Mouse (Mus musculus): ENCODE results near the gene Raver2. TPM values are rescaled to one million over a fixed set of nuclear protein-coding genes. Genes with fewer than 3 reads are reported as not detected.
A peak's percentile ranks its signal among the peaks of the same experiment; 100 is the strongest.

Raver2 gene
- polyA plus RNA-seq, 1 experiment from 2014 or later, result 6.2 TPM

- H3K27me3 ChIP-seq (ENCODE audit: control insufficient read depth, insufficient read depth, low read length), result no peaks in the 10 kb centered on the region
- no peaks in the 10 kb centered on the region for H3K9me3 ChIP-seq (ENCODE audit: control insufficient read depth, low read length)
- WGBS, result 97% methylated on average over 1 of the region's 1 CpGs
- no peak for DNase-seq (ENCODE audit: low spot score)
- no peak overlapping the region for H3K9ac ChIP-seq
- no peak for ATAC-seq (ENCODE audit: low FRiP score)
- no peak overlapping the region for H3K4me2 ChIP-seq (replicated peaks)
- H3K4me3 ChIP-seq (replicated peaks; ENCODE audit: low read length), result no peak overlapping the region
- no peaks in the 10 kb centered on the region for H3K4me1 ChIP-seq (replicated peaks; ENCODE audit: control insufficient read depth, insufficient read depth, low read length)
- no peak overlapping the region for H3K27ac ChIP-seq
- H3K36me3 ChIP-seq (replicated peaks; ENCODE audit: control insufficient read depth, insufficient read depth), result peaks cover 54% of the 10 kb centered on the region
Observed at GRCm38 (mm10) chr4:101160821-101161220, 92.0 kb downstream of the Raver2 start.

DNA sequence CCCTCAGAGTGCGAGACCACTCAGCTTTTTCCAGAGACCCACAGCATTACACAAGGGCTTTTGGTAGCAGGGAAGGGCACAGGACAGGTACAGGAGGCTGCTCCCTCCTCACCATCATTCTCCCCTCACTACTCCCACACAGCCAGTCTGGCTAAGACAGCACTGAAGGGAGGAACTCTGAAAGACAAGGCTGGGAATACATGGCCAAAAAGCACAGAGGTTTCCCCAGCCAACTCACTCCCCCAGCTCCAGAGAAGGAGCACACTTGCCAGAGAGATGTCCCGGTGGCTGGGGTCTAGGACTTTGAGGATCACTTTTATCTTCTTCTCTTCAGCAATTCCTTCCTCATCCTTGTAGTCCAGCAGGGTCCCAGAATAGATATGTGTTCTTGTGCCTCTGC lies 95.4 kb downstream of the Raver2 start:
- Histone ChIP-seq H3K27me3 (ENCODE audit: control insufficient read depth, insufficient read depth, low read length) (no peaks in the 10 kb centered on the region), H3K4me3 (replicated peaks; ENCODE audit: low read length) (no peak overlapping the region), H3K36me3 (replicated peaks; ENCODE audit: control insufficient read depth, insufficient read depth) (peaks cover 30% of the 10 kb centered on the region), H3K9me3 (ENCODE audit: control insufficient read depth, low read length) (no peaks in the 10 kb centered on the region), H3K4me2 (replicated peaks) (no peak overlapping the region), H3K27ac (no peak overlapping the region), H3K4me1 (replicated peaks; ENCODE audit: control insufficient read depth, insufficient read depth, low read length) (no peaks in the 10 kb centered on the region), H3K9ac (no peak overlapping the region)
- ATAC-seq (ENCODE audit: low FRiP score), result no peak
- WGBS, result 100% methylated on average over 2 of the region's 2 CpGs
- DNase-seq (ENCODE audit: low spot score), result no peak

- Histone ChIP-seq H3K4me2 (replicated peaks) (no peak overlapping the region), H3K27ac (no peak overlapping the region), H3K9ac (no peak overlapping the region), H3K4me1 (replicated peaks; ENCODE audit: control insufficient read depth, insufficient read depth, low read length) (no peaks in the 10 kb centered on the region), H3K36me3 (replicated peaks; ENCODE audit: control insufficient read depth, insufficient read depth) (peaks cover 25% of the 10 kb centered on the region), H3K4me3 (replicated peaks; ENCODE audit: low read length) (no peak overlapping the region), H3K9me3 (ENCODE audit: control insufficient read depth, low read length) (no peaks in the 10 kb centered on the region), H3K27me3 (ENCODE audit: control insufficient read depth, insufficient read depth, low read length) (no peaks in the 10 kb centered on the region)
- no peak for ATAC-seq (ENCODE audit: low FRiP score)
- WGBS, result 91% methylated on average over 2 of the region's 2 CpGs
- DNase-seq (ENCODE audit: low spot score), result no peak
Observed at GRCm38 (mm10) chr4:101164673-101165072, 95.9 kb downstream of the Raver2 start.

GRCm38 (mm10) chr4:101165776-101166175 lies 97.0 kb downstream of the Raver2 start:
- no peaks in the 10 kb centered on the region for H3K4me1 ChIP-seq (replicated peaks; ENCODE audit: control insufficient read depth, insufficient read depth, low read length)
- DNase-seq (ENCODE audit: low spot score) (no peak), ATAC-seq (ENCODE audit: low FRiP score) (no peak)
- peaks cover 26% of the 10 kb centered on the region for H3K36me3 ChIP-seq (replicated peaks; ENCODE audit: control insufficient read depth, insufficient read depth)
- H3K27ac ChIP-seq, result no peak overlapping the region
- no peak overlapping the region for H3K4me3 ChIP-seq (replicated peaks; ENCODE audit: low read length)
- 88% methylated on average over 4 of the region's 4 CpGs for WGBS
- H3K4me2 ChIP-seq (replicated peaks), result no peak overlapping the region
- no peaks in the 10 kb centered on the region for H3K9me3 ChIP-seq (ENCODE audit: control insufficient read depth, low read length)
- H3K9ac ChIP-seq, result no peak overlapping the region
- no peaks in the 10 kb centered on the region for H3K27me3 ChIP-seq (ENCODE audit: control insufficient read depth, insufficient read depth, low read length)

- DNase-seq (ENCODE audit: low spot score) (no peak), ATAC-seq (ENCODE audit: low FRiP score) (no peak)
- Histone ChIP-seq H3K4me3 (replicated peaks; ENCODE audit: low read length) (no peak overlapping the region), H3K36me3 (replicated peaks; ENCODE audit: control insufficient read depth, insufficient read depth) (peaks cover 19% of the 10 kb centered on the region), H3K9ac (no peak overlapping the region), H3K4me1 (replicated peaks; ENCODE audit: control insufficient read depth, insufficient read depth, low read length) (no peaks in the 10 kb centered on the region), H3K9me3 (ENCODE audit: control insufficient read depth, low read length) (no peaks in the 10 kb centered on the region), H3K4me2 (replicated peaks) (no peak overlapping the region), H3K27me3 (ENCODE audit: control insufficient read depth, insufficient read depth, low read length) (no peaks in the 10 kb centered on the region), H3K27ac (no peak overlapping the region)
- 78% methylated on average over 1 of the region's 1 CpGs for WGBS
Observed at GRCm38 (mm10) chr4:101167777-101168176, 99.0 kb downstream of the Raver2 start.

DNA sequence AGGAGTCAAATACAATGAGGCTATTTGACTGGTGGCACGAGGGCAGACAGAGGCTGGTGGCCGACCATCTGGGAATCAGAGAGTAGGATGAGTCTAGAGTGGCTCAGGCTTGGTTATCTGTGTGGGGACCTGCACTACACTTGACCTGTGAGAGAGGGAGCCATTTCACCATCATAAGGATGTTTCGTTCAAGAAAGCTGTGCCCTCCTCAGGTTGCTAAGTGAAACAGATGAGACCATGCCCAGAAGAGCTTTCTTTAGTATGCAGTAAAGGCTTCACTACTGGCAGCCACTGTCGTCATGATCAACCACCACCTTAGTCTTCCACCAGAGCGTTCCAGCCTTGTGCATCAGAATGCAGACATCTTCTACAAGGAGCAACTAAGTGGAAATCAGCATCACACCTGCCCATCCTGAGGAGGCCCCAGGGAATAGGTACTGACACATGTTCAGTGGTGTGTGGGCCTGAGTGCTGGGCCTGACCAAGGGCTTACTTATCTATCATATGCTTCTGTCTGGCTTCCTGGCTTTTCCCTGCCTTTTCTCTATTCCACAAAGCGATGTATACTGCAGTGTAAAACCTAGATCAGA lies 99.5 kb downstream of the Raver2 start:
- no peak overlapping the region for H3K27ac ChIP-seq
- WGBS, result 53% methylated on average over 6 of the region's 6 CpGs
- H3K9me3 ChIP-seq (ENCODE audit: control insufficient read depth, low read length), result no peaks in the 10 kb centered on the region
- no peak overlapping the region for H3K9ac ChIP-seq
- H3K36me3 ChIP-seq (replicated peaks; ENCODE audit: control insufficient read depth, insufficient read depth), result peaks cover 20% of the 10 kb centered on the region
- DNase-seq (ENCODE audit: low spot score), result peak; percentile 56
- no peaks in the 10 kb centered on the region for H3K27me3 ChIP-seq (ENCODE audit: control insufficient read depth, insufficient read depth, low read length)
- H3K4me1 ChIP-seq (replicated peaks; ENCODE audit: control insufficient read depth, insufficient read depth, low read length), result no peaks in the 10 kb centered on the region
- peak; percentile 77; the same call in 1 of the 2 replicates for ATAC-seq (ENCODE audit: low FRiP score)
- H3K4me3 ChIP-seq (replicated peaks; ENCODE audit: low read length), result no peak overlapping the region
- no peak overlapping the region for H3K4me2 ChIP-seq (replicated peaks)

- Histone ChIP-seq H3K4me1 (replicated peaks; ENCODE audit: control insufficient read depth, insufficient read depth, low read length) (no peaks in the 10 kb centered on the region), H3K36me3 (replicated peaks; ENCODE audit: control insufficient read depth, insufficient read depth) (peaks cover 32% of the 10 kb centered on the region), H3K27me3 (ENCODE audit: control insufficient read depth, insufficient read depth, low read length) (no peaks in the 10 kb centered on the region), H3K4me3 (replicated peaks; ENCODE audit: low read length) (no peak overlapping the region), H3K4me2 (replicated peaks) (no peak overlapping the region), H3K27ac (no peak overlapping the region), H3K9ac (no peak overlapping the region), H3K9me3 (ENCODE audit: control insufficient read depth, low read length) (no peaks in the 10 kb centered on the region)
- ATAC-seq (ENCODE audit: low FRiP score) (no peak), DNase-seq (ENCODE audit: low spot score) (no peak)
- WGBS, result 96% methylated on average over 2 of the region's 2 CpGs
Observed at GRCm38 (mm10) chr4:101172738-101173137, 104.0 kb downstream of the Raver2 start.

DNA sequence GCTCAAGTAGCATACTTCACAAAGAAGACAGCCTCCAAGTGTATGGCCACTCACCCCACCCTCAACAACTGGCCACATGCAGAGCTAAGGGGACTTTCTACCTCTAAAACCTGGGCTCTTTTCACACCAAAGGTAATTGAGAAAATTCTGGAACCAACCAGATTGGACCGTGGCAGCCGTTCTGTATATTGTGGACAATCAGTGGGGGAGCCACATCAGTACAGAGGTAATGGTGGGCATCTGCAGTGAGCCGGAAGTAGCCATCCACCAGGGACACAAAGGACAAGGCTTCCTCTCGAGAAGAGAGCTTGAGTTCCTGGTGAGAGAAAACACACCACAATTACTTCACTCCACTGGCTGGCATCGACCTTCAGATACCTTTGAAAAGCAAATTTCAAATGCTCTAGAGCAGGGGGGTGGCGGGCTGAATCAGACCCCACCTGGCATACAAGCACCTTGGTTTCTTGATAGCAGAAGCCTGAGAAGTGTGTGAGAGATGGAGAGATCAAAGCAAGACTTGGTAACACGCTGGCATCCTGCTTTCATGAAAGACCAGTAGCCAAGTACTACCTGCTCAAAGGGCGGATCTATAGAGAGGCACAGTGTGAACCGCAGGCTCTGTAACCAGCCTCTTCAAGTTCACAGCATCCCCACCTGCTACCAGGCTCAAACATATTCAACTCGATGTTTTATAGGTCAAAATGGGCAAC lies 106.3 kb downstream of the Raver2 start:
- Histone ChIP-seq H3K4me2 (replicated peaks) (no peak overlapping the region), H3K4me3 (replicated peaks; ENCODE audit: low read length) (no peak overlapping the region), H3K4me1 (replicated peaks; ENCODE audit: control insufficient read depth, insufficient read depth, low read length) (no peaks in the 10 kb centered on the region), H3K27me3 (ENCODE audit: control insufficient read depth, insufficient read depth, low read length) (no peaks in the 10 kb centered on the region), H3K27ac (no peak overlapping the region), H3K9me3 (ENCODE audit: control insufficient read depth, low read length) (no peaks in the 10 kb centered on the region), H3K36me3 (replicated peaks; ENCODE audit: control insufficient read depth, insufficient read depth) (peaks cover 41% of the 10 kb centered on the region), H3K9ac (no peak overlapping the region)
- 86% methylated on average over 10 of the region's 10 CpGs for whole genome bisulfite sequencing
- ATAC-seq (ENCODE audit: low FRiP score), result no peak
- DNase-seq (ENCODE audit: low spot score), result no peak

DNA sequence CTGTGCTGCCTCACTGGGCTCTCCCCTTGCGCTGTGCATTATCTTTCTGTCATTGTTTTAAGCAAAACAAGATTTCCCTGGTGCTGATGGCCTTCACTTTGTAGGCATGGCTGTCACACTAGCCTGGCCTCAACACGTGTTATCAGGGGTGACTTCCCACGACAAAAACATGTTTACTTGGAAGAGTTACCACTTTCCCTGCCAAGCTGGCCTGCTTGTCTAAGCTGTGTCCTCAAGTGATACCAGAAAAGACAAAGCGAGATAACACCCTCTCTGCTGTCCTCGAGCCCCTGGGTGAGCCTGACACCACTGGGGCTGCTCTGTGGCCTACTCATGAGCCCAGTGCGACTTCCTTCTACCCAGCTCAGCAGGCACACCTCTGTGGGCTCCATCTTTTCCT lies 107.3 kb downstream of the Raver2 start:
- no peak overlapping the region for H3K27ac ChIP-seq
- no peak overlapping the region for H3K4me2 ChIP-seq (replicated peaks)
- DNase-seq (ENCODE audit: low spot score) (no peak), ATAC-seq (ENCODE audit: low FRiP score) (no peak)
- H3K9ac ChIP-seq, result no peak overlapping the region
- H3K4me3 ChIP-seq (replicated peaks; ENCODE audit: low read length), result no peak overlapping the region
- H3K4me1 ChIP-seq (replicated peaks; ENCODE audit: control insufficient read depth, insufficient read depth, low read length), result no peaks in the 10 kb centered on the region
- H3K36me3 ChIP-seq (replicated peaks; ENCODE audit: control insufficient read depth, insufficient read depth), result peaks cover 41% of the 10 kb centered on the region
- 87% methylated on average over 6 of the region's 6 CpGs for WGBS
- H3K9me3 ChIP-seq (ENCODE audit: control insufficient read depth, low read length), result no peaks in the 10 kb centered on the region
- H3K27me3 ChIP-seq (ENCODE audit: control insufficient read depth, insufficient read depth, low read length), result no peaks in the 10 kb centered on the region
